In the genomic region with DNA sequence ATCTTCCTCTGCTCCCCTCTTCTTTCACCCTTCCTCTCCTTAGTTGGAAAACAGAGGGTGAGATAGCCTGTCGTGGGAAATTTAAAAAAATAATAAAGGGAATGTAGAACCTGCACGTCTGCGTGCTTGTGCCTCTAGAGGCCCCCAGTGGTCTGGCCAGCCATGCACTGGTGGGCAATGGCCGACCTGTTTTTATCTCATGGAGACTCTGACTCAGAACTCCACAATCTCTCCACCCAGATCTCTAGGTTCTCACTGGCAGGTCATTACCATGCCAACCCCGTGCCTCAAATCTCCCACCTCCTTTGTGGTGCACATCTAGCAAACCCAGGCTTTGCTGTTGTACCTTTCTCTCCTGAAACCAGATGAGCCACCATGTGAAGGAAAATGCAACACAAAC, we compare ENCODE assay signal across 10 mouse cellular contexts. TPM values are rescaled to one million over a fixed set of nuclear protein-coding genes. Genes with fewer than 3 reads are reported as not detected.
A peak's percentile ranks its signal among the peaks of the same experiment; 100 is the strongest.
DNase-seq lines count a peak whose midpoint lies in the region; ATAC-seq and TF ChIP-seq lines count a peak whose summit lies in the region.
"Had no signal": no experiment of that assay in that cellular context is flagged by ENCODE, and none has a peak within 500 bp of the region (broad histone marks: within the 10 kb centered on the region; RNA-seq: fewer than 3 reads in every experiment).

No protein-coding gene starts in this region.

- no peaks in the 10 kb centered on the region for H3K27me3 ChIP-seq in hindbrain, embryonic 12.5 days
- H3K27me3 ChIP-seq in hindbrain, postnatal 0 days (ENCODE audit: insufficient read depth, low read length), result no peaks in the 10 kb centered on the region
- H3K27me3 ChIP-seq in liver, embryonic 11.5 days (replicated peaks; ENCODE audit: control insufficient read depth, insufficient read depth, low read length), result no peaks in the 10 kb centered on the region
- no peaks in the 10 kb centered on the region for H3K27me3 ChIP-seq in midbrain, embryonic 16.5 days (ENCODE audit: control insufficient read depth, insufficient read depth, low read depth, low read length)

- H3K27ac ChIP-seq in hindbrain, embryonic 12.5 days, result no peak overlapping the region
- H3K27ac ChIP-seq in hindbrain, postnatal 0 days, result no peak overlapping the region
- no peak overlapping the region for H3K27ac ChIP-seq in liver, embryonic 11.5 days (ENCODE audit: low read depth, low read length)
- no peak overlapping the region for H3K27ac ChIP-seq in midbrain, embryonic 16.5 days (ENCODE audit: low read length)
- H3K27ac ChIP-seq: macrophage had no signal

- DNase-seq in hindbrain, postnatal 0 days (ENCODE audit: low spot score), result no peak
- DNase-seq in CD4-positive helper T cell, adult 2 months (ENCODE audit: low read depth, low spot score), result peak; percentile 39
- peak; percentile 42 for DNase-seq in liver, embryonic 11.5 days (ENCODE audit: low spot score)
- no peak for DNase-seq in cerebellum, adult 9-11 months
- DNase-seq: cerebellum, adult 18-20 months had no signal

- no peaks in the 10 kb centered on the region for H3K9me3 ChIP-seq in hindbrain, embryonic 12.5 days (replicated peaks)
- H3K9me3 ChIP-seq in hindbrain, postnatal 0 days (ENCODE audit: low read length), result no peaks in the 10 kb centered on the region
- H3K9me3 ChIP-seq in liver, embryonic 11.5 days (ENCODE audit: control insufficient read depth, low read length), result no peaks in the 10 kb centered on the region
- no peaks in the 10 kb centered on the region for H3K9me3 ChIP-seq in midbrain, embryonic 16.5 days (replicated peaks; ENCODE audit: control insufficient read depth, low read length, poor library complexity, severe bottlenecking)

- TF ChIP-seq CTCF in hindbrain, postnatal 0 days (IDR thresholded peaks at IDR 0.05; ENCODE audit: low read depth), result no peak

- no peaks in the 10 kb centered on the region for H3K36me3 ChIP-seq in hindbrain, embryonic 12.5 days
- H3K36me3 ChIP-seq in hindbrain, postnatal 0 days (ENCODE audit: insufficient read depth, low read length), result no peaks in the 10 kb centered on the region
- H3K36me3 ChIP-seq in liver, embryonic 11.5 days (ENCODE audit: control insufficient read depth, insufficient read depth, low read length), result no peaks in the 10 kb centered on the region
- no peaks in the 10 kb centered on the region for H3K36me3 ChIP-seq in midbrain, embryonic 16.5 days (ENCODE audit: control insufficient read depth, insufficient read depth, low read length)

- 25% methylated on average over 5 of the region's 5 CpGs for WGBS in hindbrain, embryonic 12.5 days
- 25% methylated on average over 5 of the region's 5 CpGs for WGBS in hindbrain, postnatal 0 days
- 15% methylated on average over 5 of the region's 5 CpGs for WGBS in liver, embryonic 11.5 days
- 25% methylated on average over 5 of the region's 5 CpGs for WGBS in midbrain, embryonic 16.5 days

- no peak overlapping the region for H3K4me3 ChIP-seq in hindbrain, embryonic 12.5 days
- no peak overlapping the region for H3K4me3 ChIP-seq in hindbrain, postnatal 0 days (ENCODE audit: low read length)
- H3K4me3 ChIP-seq in liver, embryonic 11.5 days (ENCODE audit: low read depth, low read length), result peak overlapping the region; percentile 28
- H3K4me3 ChIP-seq in midbrain, embryonic 16.5 days (ENCODE audit: low read depth, low read length), result no peak overlapping the region

- H3K4me1 ChIP-seq in hindbrain, embryonic 12.5 days, result no peaks in the 10 kb centered on the region
- no peaks in the 10 kb centered on the region for H3K4me1 ChIP-seq in hindbrain, postnatal 0 days (ENCODE audit: insufficient read depth, low read length)
- no peaks in the 10 kb centered on the region for H3K4me1 ChIP-seq in liver, embryonic 11.5 days (replicated peaks; ENCODE audit: control insufficient read depth, insufficient read depth, low read length)
- H3K4me1 ChIP-seq in midbrain, embryonic 16.5 days (ENCODE audit: control insufficient read depth, insufficient read depth, low read length), result no peaks in the 10 kb centered on the region

- H3K4me2 ChIP-seq in hindbrain, embryonic 12.5 days (replicated peaks), result 0 out of 2 replicates have a peak overlapping the region, but pooled peaks have one; percentile 8
- H3K4me2 ChIP-seq in hindbrain, postnatal 0 days (ENCODE audit: low read depth, low read length), result no peak overlapping the region
- H3K4me2 ChIP-seq in liver, embryonic 11.5 days, result peak overlapping the region; percentile 52
- no peak overlapping the region for H3K4me2 ChIP-seq in midbrain, embryonic 16.5 days (ENCODE audit: low read length)

- ATAC-seq in hindbrain, embryonic 12.5 days (ENCODE audit: low FRiP score), result no peak
- no peak for ATAC-seq in hindbrain, postnatal 0 days
- peak; percentile 50 for ATAC-seq in activated CD4-positive, CD25-positive, alpha-beta regulatory T cell, adult 4 months
- ATAC-seq in liver, embryonic 11.5 days (replicated peaks; ENCODE audit: low FRiP score), result peak; percentile 66
- no peak for ATAC-seq in midbrain, embryonic 16.5 days
- no peak for ATAC-seq in frontal cortex, adult (ENCODE audit: low TSS enrichment)

- no peak overlapping the region for H3K9ac ChIP-seq in hindbrain, embryonic 12.5 days
- H3K9ac ChIP-seq in hindbrain, postnatal 0 days (replicated peaks; ENCODE audit: low read length), result no peak overlapping the region
- peak overlapping the region; percentile 2; the same call in 1 of the 2 replicates for H3K9ac ChIP-seq in liver, embryonic 11.5 days (ENCODE audit: low read depth, low read length)
- H3K9ac ChIP-seq in midbrain, embryonic 16.5 days (ENCODE audit: low read depth, low read length), result no peak overlapping the region

RNA-seq across cellular contexts. Expression of a gene that starts 21.3 kb away (rescaled TPM):
- 0.21 and 0.27 TPM in 2 replicates for polyA plus RNA-seq in hindbrain, embryonic 12.5 days (2016; fragmentation: Nextera tagmentation; extraction: Ambion mirVana)
- 0.50 and 1.1 TPM in 2 replicates for total RNA-seq in hindbrain, postnatal 0 days (2014; rRNA removed)
- 0.35 and 0.60 TPM in 2 replicates for polyA plus RNA-seq in hindbrain, postnatal 0 days (2015; fragmentation: Nextera tagmentation; extraction: Ambion mirVana)
- not detected for polyA plus RNA-seq in activated CD4-positive, CD25-positive, alpha-beta regulatory T cell, adult 4 months (2017; shearing (Covaris generic))
- 0.17 TPM in 1 of 2 replicates, not detected in the other for polyA plus RNA-seq in liver, embryonic 11.5 days (2014; fragmentation: Nextera tagmentation; extraction: Ambion mirVana)
- 0.43 and 0.72 TPM in 2 replicates for polyA plus RNA-seq in midbrain, embryonic 16.5 days (2015; fragmentation: Nextera tagmentation; extraction: Ambion mirVana)
- polyA plus RNA-seq: macrophage had no signal

RNA-seq across cellular contexts. Expression of a gene that starts 22.5 kb away (rescaled TPM):
- polyA plus RNA-seq in hindbrain, embryonic 12.5 days (2016; fragmentation: Nextera tagmentation; extraction: Ambion mirVana), result 267 and 378 TPM in 2 replicates
- total RNA-seq in hindbrain, postnatal 0 days (2014; rRNA removed), result 235 and 572 TPM in 2 replicates
- polyA plus RNA-seq in hindbrain, postnatal 0 days (2015; fragmentation: Nextera tagmentation; extraction: Ambion mirVana), result 664 and 717 TPM in 2 replicates
- polyA plus RNA-seq in activated CD4-positive, CD25-positive, alpha-beta regulatory T cell, adult 4 months (2017; shearing (Covaris generic)), result 100 to 1,000 TPM; 684 to 742 TPM
- polyA plus RNA-seq in liver, embryonic 11.5 days (2014; fragmentation: Nextera tagmentation; extraction: Ambion mirVana), result 375 and 405 TPM in 2 replicates
- polyA plus RNA-seq in midbrain, embryonic 16.5 days (2015; fragmentation: Nextera tagmentation; extraction: Ambion mirVana), result 375 and 400 TPM in 2 replicates

RNA-seq across cellular contexts. Expression of a gene that starts 35.0 kb away (rescaled TPM):
- polyA plus RNA-seq in hindbrain, embryonic 12.5 days (2016; fragmentation: Nextera tagmentation; extraction: Ambion mirVana), result 38.1 and 45.0 TPM in 2 replicates
- 14.2 and 17.3 TPM in 2 replicates for total RNA-seq in hindbrain, postnatal 0 days (2014; rRNA removed)
- 31.4 and 35.9 TPM in 2 replicates for polyA plus RNA-seq in hindbrain, postnatal 0 days (2015; fragmentation: Nextera tagmentation; extraction: Ambion mirVana)
- polyA plus RNA-seq in activated CD4-positive, CD25-positive, alpha-beta regulatory T cell, adult 4 months (2017; shearing (Covaris generic)), result 10 to 100 TPM; 16.9 to 21.4 TPM
- polyA plus RNA-seq in liver, embryonic 11.5 days (2014; fragmentation: Nextera tagmentation; extraction: Ambion mirVana), result 21.5 and 24.1 TPM in 2 replicates
- polyA plus RNA-seq in midbrain, embryonic 16.5 days (2015; fragmentation: Nextera tagmentation; extraction: Ambion mirVana), result 31.8 and 37.2 TPM in 2 replicates

RNA-seq across cellular contexts. Expression of a gene that starts 35.1 kb away (rescaled TPM):
- 114 and 115 TPM in 2 replicates for polyA plus RNA-seq in hindbrain, embryonic 12.5 days (2016; fragmentation: Nextera tagmentation; extraction: Ambion mirVana)
- 48.6 and 50.8 TPM in 2 replicates for total RNA-seq in hindbrain, postnatal 0 days (2014; rRNA removed)
- polyA plus RNA-seq in hindbrain, postnatal 0 days (2015; fragmentation: Nextera tagmentation; extraction: Ambion mirVana), result 77.6 and 78.6 TPM in 2 replicates
- 10 to 100 TPM; 78.4 to 96.2 TPM for polyA plus RNA-seq in activated CD4-positive, CD25-positive, alpha-beta regulatory T cell, adult 4 months (2017; shearing (Covaris generic))
- 136 and 137 TPM in 2 replicates for polyA plus RNA-seq in liver, embryonic 11.5 days (2014; fragmentation: Nextera tagmentation; extraction: Ambion mirVana)
- 86.7 and 89.1 TPM in 2 replicates for polyA plus RNA-seq in midbrain, embryonic 16.5 days (2015; fragmentation: Nextera tagmentation; extraction: Ambion mirVana)

RNA-seq across cellular contexts. Expression of a gene that starts 50.4 kb away (rescaled TPM):
- 58.1 and 59.3 TPM in 2 replicates for polyA plus RNA-seq in hindbrain, embryonic 12.5 days (2016; fragmentation: Nextera tagmentation; extraction: Ambion mirVana)
- total RNA-seq in hindbrain, postnatal 0 days (2014; rRNA removed), result 23.7 and 26.0 TPM in 2 replicates
- 26.4 and 29.8 TPM in 2 replicates for polyA plus RNA-seq in hindbrain, postnatal 0 days (2015; fragmentation: Nextera tagmentation; extraction: Ambion mirVana)
- polyA plus RNA-seq in activated CD4-positive, CD25-positive, alpha-beta regulatory T cell, adult 4 months (2017; shearing (Covaris generic)), result 10 to 100 TPM; 36.6 to 42.0 TPM
- polyA plus RNA-seq in liver, embryonic 11.5 days (2014; fragmentation: Nextera tagmentation; extraction: Ambion mirVana), result 69.6 and 76.5 TPM in 2 replicates
- polyA plus RNA-seq in midbrain, embryonic 16.5 days (2015; fragmentation: Nextera tagmentation; extraction: Ambion mirVana), result 37.4 and 38.9 TPM in 2 replicates

Comparison
In these comparisons a context has a peak if more than half of its experiments do, and no peak if none do; other contexts are left out.
1. H3K4me2 ChIP-seq: peak in hindbrain, embryonic 12.5 days (single experiment) and liver, embryonic 11.5 days (single experiment); none in hindbrain, postnatal 0 days (single experiment) and midbrain, embryonic 16.5 days (single experiment).
2. ATAC-seq: peak in activated CD4-positive, CD25-positive, alpha-beta regulatory T cell, adult 4 months (single experiment) and liver, embryonic 11.5 days (single experiment); none in hindbrain, embryonic 12.5 days (single experiment), hindbrain, postnatal 0 days (single experiment), midbrain, embryonic 16.5 days (single experiment) and frontal cortex, adult (single experiment).
3. DNase-seq: peak in CD4-positive helper T cell, adult 2 months (single experiment) and liver, embryonic 11.5 days (single experiment); none in hindbrain, postnatal 0 days (single experiment) and cerebellum, adult 9-11 months (single experiment).